Mouse (Mus musculus) left cerebral cortex, postnatal 36 days (tissue): ENCODE results near the gene Fam172a. TPM values are rescaled to one million over a fixed set of nuclear protein-coding genes. Genes with fewer than 3 reads are reported as not detected.

ENCODE experiments used
- DNase-seq, 2 experiments: peaks; one replicate each; pipeline ENCODE4 v3.0.0; 2021 to 2022; ENCODE audit warnings: low spot score in 2 of 2, mixed read lengths in 1 of 2
- intact Hi-C: fragments of 180-260 bp; cut with DNase I; formaldehyde crosslinking; loops from one replicate; pipeline ENCODE4 v1.15.1; 2025
- total RNA-seq, 2 experiments: library from RNA; stranded (reverse); gene quantifications; 2 replicates each; pipeline ENCODE4 v1.2.3; 2021

Gene Fam172a
- total RNA-seq, 2 experiments from 2014 or later, result 36.1 to 36.4 TPM

- no peak for DNase-seq
- intact Hi-C loops, result loop anchor here (10.0 kb wide), 4 partner anchors 278 to 1368 kb away; no protein-coding TSS in a partner anchor
Measured at GRCm38 (mm10) chr13:78172861-78173260, 471.0 kb downstream of the Fam172a start.

- DNase-seq, result no peak
- intact Hi-C loops, result loop anchor here (10.0 kb wide), 4 partner anchors 279 to 1369 kb away; no protein-coding TSS in a partner anchor
Measured at GRCm38 (mm10) chr13:78174191-78174590, 472.4 kb downstream of the Fam172a start.

GRCm38 (mm10) chr13:78174891-78175290 lies 473.1 kb downstream of the Fam172a start:
- no peak for DNase-seq

GRCm38 (mm10) chr13:78175821-78176380 lies 474.1 kb downstream of the Fam172a start:
- intact Hi-C loops, result loop anchor here (10.0 kb wide), 4 partner anchors 281 to 1371 kb away; no protein-coding TSS in a partner anchor
- DNase-seq, result no peak

More at GRCm38 (mm10) chr13:78174891-78175290, 473.1 kb downstream of the Fam172a start:
- intact Hi-C loops, result loop anchor here (10.0 kb wide), 4 partner anchors 280 to 1370 kb away; no protein-coding TSS in a partner anchor

- DNase-seq, result no peak
- intact Hi-C loops, result loop anchor here (10.0 kb wide), 4 partner anchors 283 to 1373 kb away; no protein-coding TSS in a partner anchor
Measured at GRCm38 (mm10) chr13:78177381-78177950, 475.6 kb downstream of the Fam172a start.

GRCm38 (mm10) chr13:78178021-78178420 lies 476.2 kb downstream of the Fam172a start:
- DNase-seq, result no peak
- intact Hi-C loops, result loop anchor here (10.0 kb wide), 4 partner anchors 283 to 1373 kb away; no protein-coding TSS in a partner anchor

- intact Hi-C loops, result loop anchor here (10.0 kb wide), 4 partner anchors 284 to 1374 kb away; no protein-coding TSS in a partner anchor
- DNase-seq, result no peak
Measured at GRCm38 (mm10) chr13:78178771-78179170, 476.9 kb downstream of the Fam172a start.

- intact Hi-C loops, result loop anchor here (2.0 to 10.0 kb wide), 7 partner anchors 15 to 1375 kb away; no protein-coding TSS in a partner anchor
- DNase-seq, result peak in 1 of 2 experiments; percentile 36
Measured at GRCm38 (mm10) chr13:78179312-78180097, 477.7 kb downstream of the Fam172a start.

- DNase-seq, result no peak
- intact Hi-C loops, result loop anchor here (2.0 to 10.0 kb wide), 3 partner anchors 15 to 785 kb away; no protein-coding TSS in a partner anchor
Measured at GRCm38 (mm10) chr13:78180261-78180660, 478.4 kb downstream of the Fam172a start.

GRCm38 (mm10) chr13:78181071-78181929 lies 479.5 kb downstream of the Fam172a start:
- intact Hi-C loops, result loop anchor here (2.0 to 10.0 kb wide), 3 partner anchors 14 to 786 kb away; no protein-coding TSS in a partner anchor
- no peak for DNase-seq

- no peak for DNase-seq
- intact Hi-C loops, result loop anchor here (2.0 to 10.0 kb wide), 3 partner anchors 13 to 787 kb away; no protein-coding TSS in a partner anchor
Measured at GRCm38 (mm10) chr13:78181930-78182558, 480.2 kb downstream of the Fam172a start.

GRCm38 (mm10) chr13:78183004-78183403 lies 481.2 kb downstream of the Fam172a start:
- DNase-seq, result no peak
- intact Hi-C loops, result loop anchor here (5.0 to 10.0 kb wide), 2 partner anchors 201 to 788 kb away; no protein-coding TSS in a partner anchor

GRCm38 (mm10) chr13:78183986-78184385 lies 482.2 kb downstream of the Fam172a start:
- intact Hi-C loops, result loop anchor here (5.0 to 10.0 kb wide), 2 partner anchors 202 to 789 kb away; no protein-coding TSS in a partner anchor
- no peak for DNase-seq

- DNase-seq, result peak in 1 of 2 experiments; percentile 6
- intact Hi-C loops, result loop anchor here (5.0 to 10.0 kb wide), 2 partner anchors 203 to 790 kb away; no protein-coding TSS in a partner anchor
Measured at GRCm38 (mm10) chr13:78184786-78185466, 483.1 kb downstream of the Fam172a start.

GRCm38 (mm10) chr13:78186340-78186946 lies 484.6 kb downstream of the Fam172a start:
- peak in 1 of 2 experiments; percentile 51 for DNase-seq
- intact Hi-C loops, result loop anchor here (10.0 kb wide), 1 partner anchor 792 kb away; no protein-coding TSS in a partner anchor

GRCm38 (mm10) chr13:78187833-78188232 lies 486.0 kb downstream of the Fam172a start:
- intact Hi-C loops, result loop anchor here (10.0 kb wide), 1 partner anchor 793 kb away; no protein-coding TSS in a partner anchor
- DNase-seq, result peak in 1 of 2 experiments; percentile 5

GRCm38 (mm10) chr13:78189586-78189985 lies 487.8 kb downstream of the Fam172a start:
- intact Hi-C loops, result loop anchor here (10.0 kb wide), 1 partner anchor 795 kb away; no protein-coding TSS in a partner anchor
- peak in 1 of 2 experiments; percentile 29 for DNase-seq
